Mouse (Mus musculus): Measurements from ENCODE around the gene Slc13a1.

DNA sequence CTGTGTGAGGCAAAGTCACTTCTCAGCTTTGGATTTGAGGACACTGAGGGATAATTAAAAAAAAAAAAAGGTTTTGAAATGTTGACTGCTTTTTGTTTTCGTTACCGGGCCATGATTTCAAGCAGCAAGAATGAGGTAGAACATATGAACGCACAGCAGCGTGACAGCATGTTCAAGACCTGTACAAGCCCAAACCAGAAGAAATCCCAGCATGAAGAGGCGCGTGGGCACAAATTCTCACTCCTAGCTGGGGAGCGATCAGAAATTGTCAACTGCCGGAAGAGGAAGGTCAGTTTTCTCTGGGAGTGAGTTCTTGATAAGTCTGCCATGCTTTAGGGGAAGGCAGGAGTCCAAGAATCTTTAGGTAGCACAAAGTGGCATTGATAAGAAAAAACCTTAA, 56.3 kb downstream of the Slc13a1 start:
- TF ChIP-seq CTCF (IDR thresholded peaks at IDR 0.05; ENCODE audit: low read depth), result no peak
- no peak for TF ChIP-seq EP300 (IDR thresholded peaks at IDR 0.05; ENCODE audit: low read depth)
